17 mouse cellular contexts compared by ENCODE assay signal in genomic region chr10:10098521-10098920, GRCm38 (mm10).
"Had no signal": no experiment of that assay in that cellular context is flagged by ENCODE, and none has a peak within 500 bp of the region (broad histone marks: within the 10 kb centered on the region; RNA-seq: fewer than 3 reads in every experiment).

No protein-coding gene starts in this region.

- DNase-seq: left cerebral cortex, postnatal 4 days; liver; liver, embryonic 13.5 days; liver, postnatal 0 days; lung, adult 18-20 months; lung, adult 2 months; lung, embryonic 14.5 days; lung, postnatal 10 days; lung, postnatal 14 days; lung, postnatal 36 days; lung, postnatal 4 days; midbrain, embryonic 14.5 days had no signal

- ATAC-seq: liver, embryonic 12.5 days; liver, postnatal 0 days; lung, postnatal 0 days; midbrain, embryonic 13.5 days; midbrain, embryonic 15.5 days; midbrain, embryonic 16.5 days had no signal
